Mouse (Mus musculus): ENCODE measurements at regions not wholly inside any gene's neighbourhood (a gene's known extent, or its start where the extent isn't known, plus 50 kb on each side); places are given as distances from the start of the nearest gene placed in this dataset.
"Not testable (repeated sequence)": the region's sequence is repeated elsewhere in the genome, so short reads cannot be mapped to it uniquely, and the experiment has no call there.

- ATAC-seq (ENCODE audit: insufficient read depth) (no peak), DNase-seq (no peak)
- Histone ChIP-seq H3K27me3 (ENCODE audit: insufficient read depth, low read length) (no peaks in the 10 kb centered on the region), H3K4me2 (no peak overlapping the region), H3K9me3 (ENCODE audit: low read depth, low read length) (no peaks in the 10 kb centered on the region), H3K4me1 (ENCODE audit: insufficient read depth) (no peaks in the 10 kb centered on the region), H3K36me3 (ENCODE audit: insufficient read depth) (no peaks in the 10 kb centered on the region), H3K9ac (no peak overlapping the region), H3K27ac (ENCODE audit: low read depth) (no peak overlapping the region), H3K4me3 (ENCODE audit: low read depth, low read length) (no peak overlapping the region)
- 69% methylated on average over 2 of the region's 2 CpGs for WGBS
- TF ChIP-seq CTCF (IDR thresholded peaks at IDR 0.05; ENCODE audit: low read depth) = no peak
These were observed 213.7 kb downstream of the Macc1 start for GRCm38 (mm10) chr12:119527760-119528159.

GRCm38 (mm10) chr12:119548376-119548775 lies 234.3 kb downstream of the Macc1 start:
- not testable (repeated sequence) for H3K27me3 ChIP-seq (ENCODE audit: insufficient read depth, low read length); H3K4me3 ChIP-seq (ENCODE audit: low read depth, low read length); H3K36me3 ChIP-seq (ENCODE audit: insufficient read depth); H3K9me3 ChIP-seq (ENCODE audit: low read depth, low read length); H3K27ac ChIP-seq (ENCODE audit: low read depth); ATAC-seq (ENCODE audit: insufficient read depth); H3K4me2 ChIP-seq; DNase-seq; H3K9ac ChIP-seq; H3K4me1 ChIP-seq (ENCODE audit: insufficient read depth)
- 78% methylated on average over 2 of the region's 2 CpGs for WGBS

GRCm38 (mm10) chr12:119576690-119577089 lies 262.6 kb downstream of the Macc1 start:
- Histone ChIP-seq H3K36me3 (ENCODE audit: insufficient read depth) (no peaks in the 10 kb centered on the region), H3K4me2 (no peak overlapping the region), H3K27me3 (ENCODE audit: insufficient read depth, low read length) (no peaks in the 10 kb centered on the region), H3K9me3 (ENCODE audit: low read depth, low read length) (no peaks in the 10 kb centered on the region), H3K27ac (ENCODE audit: low read depth) (no peak overlapping the region), H3K4me1 (ENCODE audit: insufficient read depth) (no peaks in the 10 kb centered on the region), H3K4me3 (ENCODE audit: low read depth, low read length) (no peak overlapping the region), H3K9ac (no peak overlapping the region)
- no peak for TF ChIP-seq CTCF (IDR thresholded peaks at IDR 0.05; ENCODE audit: low read depth)
- ATAC-seq (ENCODE audit: insufficient read depth) = peak; percentile 66; the same call in 1 of the 2 replicates
- 37% methylated on average over 3 of the region's 3 CpGs for WGBS
- DNase-seq = peak; percentile 46

- H3K4me3 ChIP-seq (ENCODE audit: low read depth, low read length) = no peak overlapping the region
- ATAC-seq (ENCODE audit: insufficient read depth) (no peak), DNase-seq (no peak)
- H3K27me3 ChIP-seq (ENCODE audit: insufficient read depth, low read length) = no peaks in the 10 kb centered on the region
- TF ChIP-seq CTCF (IDR thresholded peaks at IDR 0.05; ENCODE audit: low read depth) = no peak
- H3K9ac ChIP-seq = no peak overlapping the region
- no peaks in the 10 kb centered on the region for H3K4me1 ChIP-seq (ENCODE audit: insufficient read depth)
- no peak overlapping the region for H3K4me2 ChIP-seq
- H3K9me3 ChIP-seq (ENCODE audit: low read depth, low read length) = no peaks in the 10 kb centered on the region
- no peaks in the 10 kb centered on the region for H3K36me3 ChIP-seq (ENCODE audit: insufficient read depth)
- no peak overlapping the region for H3K27ac ChIP-seq (ENCODE audit: low read depth)
These were observed 263.2 kb downstream of the Macc1 start for GRCm38 (mm10) chr12:119577280-119577679.

GRCm38 (mm10) chr12:119601361-119601760 lies 287.3 kb downstream of the Macc1 start:
- Histone ChIP-seq H3K27ac (ENCODE audit: low read depth) (no peak overlapping the region), H3K4me2 (no peak overlapping the region), H3K4me1 (ENCODE audit: insufficient read depth) (no peaks in the 10 kb centered on the region), H3K4me3 (ENCODE audit: low read depth, low read length) (no peak overlapping the region), H3K36me3 (ENCODE audit: insufficient read depth) (no peaks in the 10 kb centered on the region), H3K9ac (no peak overlapping the region), H3K27me3 (ENCODE audit: insufficient read depth, low read length) (no peaks in the 10 kb centered on the region), H3K9me3 (ENCODE audit: low read depth, low read length) (no peaks in the 10 kb centered on the region)
- DNase-seq (no peak), ATAC-seq (ENCODE audit: insufficient read depth) (no peak)
- no peak for TF ChIP-seq CTCF (IDR thresholded peaks at IDR 0.05; ENCODE audit: low read depth)

- no peaks in the 10 kb centered on the region for H3K9me3 ChIP-seq (ENCODE audit: low read depth, low read length)
- WGBS = 49% methylated on average over 1 of the region's 1 CpGs
- DNase-seq (no peak), ATAC-seq (ENCODE audit: insufficient read depth) (no peak)
- H3K9ac ChIP-seq = no peak overlapping the region
- H3K27ac ChIP-seq (ENCODE audit: low read depth) = no peak overlapping the region
- no peaks in the 10 kb centered on the region for H3K36me3 ChIP-seq (ENCODE audit: insufficient read depth)
- no peak for TF ChIP-seq CTCF (IDR thresholded peaks at IDR 0.05; ENCODE audit: low read depth)
- H3K4me2 ChIP-seq = no peak overlapping the region
- no peaks in the 10 kb centered on the region for H3K4me1 ChIP-seq (ENCODE audit: insufficient read depth)
- H3K4me3 ChIP-seq (ENCODE audit: low read depth, low read length) = no peak overlapping the region
- no peaks in the 10 kb centered on the region for H3K27me3 ChIP-seq (ENCODE audit: insufficient read depth, low read length)
These were observed 310.2 kb downstream of the Macc1 start for GRCm38 (mm10) chr12:119624238-119624637.

GRCm38 (mm10) chr12:119655366-119655765 lies 290.3 kb upstream of the Tmem196 start:
- Histone ChIP-seq H3K27me3 (ENCODE audit: insufficient read depth, low read length) (no peaks in the 10 kb centered on the region), H3K9me3 (ENCODE audit: low read depth, low read length) (no peaks in the 10 kb centered on the region), H3K36me3 (ENCODE audit: insufficient read depth) (no peaks in the 10 kb centered on the region), H3K27ac (ENCODE audit: low read depth) (no peak overlapping the region), H3K9ac (no peak overlapping the region), H3K4me1 (ENCODE audit: insufficient read depth) (no peaks in the 10 kb centered on the region), H3K4me3 (ENCODE audit: low read depth, low read length) (no peak overlapping the region), H3K4me2 (no peak overlapping the region)
- peak; percentile 80 for DNase-seq
- WGBS = 49% methylated on average over 2 of the region's 2 CpGs
- no peak for TF ChIP-seq CTCF (IDR thresholded peaks at IDR 0.05; ENCODE audit: low read depth)
- ATAC-seq (ENCODE audit: insufficient read depth) = peak; percentile 44; the same call in 1 of the 2 replicates
